Mouse (Mus musculus): ENCODE measurements around the gene A430078G23Rik. TPM values are rescaled to one million over a fixed set of nuclear protein-coding genes. Genes with fewer than 3 reads are reported as not detected.

A430078G23Rik gene
- not detected for polyA plus RNA-seq (2014; fragmentation: Illumina TruSeq; extraction: RNeasy Lipid Tissue Mini Kit (QIAGEN cat#74804); ENCODE audit: low replicate concordance)

DNA sequence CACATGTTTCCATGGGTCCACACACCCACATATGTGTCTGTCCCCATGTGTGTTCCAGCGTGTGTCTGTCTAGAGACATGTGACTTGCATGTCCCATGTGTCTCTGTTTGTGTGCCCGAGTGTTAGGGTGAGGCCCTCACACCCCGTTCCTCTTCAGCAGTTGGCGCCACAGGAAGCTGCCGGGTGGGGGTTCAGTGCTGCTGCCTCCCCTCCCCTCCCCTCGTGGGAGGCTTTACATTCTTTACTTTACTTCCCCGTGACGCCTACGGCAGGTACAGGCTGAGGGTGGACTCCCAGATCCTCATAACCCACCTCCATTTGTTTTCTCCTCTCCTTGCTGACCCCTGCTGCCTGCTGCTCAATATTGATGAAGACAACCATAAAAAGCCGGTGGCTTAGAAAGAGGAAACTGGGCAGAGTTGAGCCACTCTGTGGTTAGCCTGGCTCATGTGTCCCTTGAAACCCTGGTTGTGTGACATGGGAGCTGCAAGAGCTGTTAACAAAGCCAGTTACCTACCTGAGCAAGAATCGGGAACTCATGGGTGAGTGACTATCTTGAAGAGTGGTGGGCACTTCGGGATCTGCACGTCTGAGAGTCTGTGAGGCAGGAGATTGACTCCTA is at the start of gene A430078G23Rik:
Gene A430078G23Rik, plus strand, starts transcription at position 227 of the 622 bp plus-strand sequence.

DNA sequence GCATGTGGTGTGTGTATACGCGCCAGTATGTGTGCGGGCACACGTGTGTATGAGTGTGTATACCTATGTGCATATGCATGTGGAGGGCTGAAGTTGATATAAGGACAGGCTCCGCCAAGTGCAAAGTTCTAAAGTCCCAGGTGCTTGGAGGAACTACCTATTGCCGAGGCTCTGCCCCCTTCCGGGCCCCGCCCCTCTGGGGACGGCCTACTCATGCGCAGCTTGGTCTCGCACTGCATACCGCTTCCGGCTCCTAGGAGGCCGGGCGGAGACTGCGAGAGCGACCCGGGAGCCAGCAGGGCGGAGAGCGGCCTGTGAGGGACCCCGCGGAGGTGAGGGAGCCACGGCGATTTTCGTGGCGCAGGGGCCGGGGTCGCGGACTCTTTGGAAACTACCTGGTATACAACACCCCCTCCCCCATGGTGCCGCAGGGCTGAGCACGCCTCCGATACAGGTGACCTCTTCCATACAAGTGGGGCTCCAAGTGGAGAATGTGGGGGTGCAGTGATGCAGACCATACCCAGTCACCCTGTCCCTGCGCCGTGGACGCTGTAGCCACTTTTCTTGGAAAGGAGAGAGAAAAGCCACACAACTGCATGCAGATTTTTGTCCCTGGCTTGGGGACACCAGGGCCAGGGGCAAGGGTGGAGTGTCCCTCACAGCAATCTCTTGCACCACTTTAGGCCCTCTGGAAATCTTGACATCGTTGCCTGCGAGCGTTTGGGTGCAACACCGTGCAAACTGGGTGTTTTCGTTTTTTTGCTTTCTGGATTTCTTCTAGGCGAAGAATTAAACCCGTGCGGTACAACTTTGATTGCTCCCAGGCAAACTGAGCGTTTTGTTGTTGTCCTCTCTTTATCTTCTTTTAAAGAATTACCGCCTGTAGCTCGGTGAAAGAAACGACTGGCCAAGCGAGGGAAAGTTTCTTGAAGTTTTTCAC is 39.8 kb downstream of the A430078G23Rik start, which contains the start of gene Arhgef18:
Gene Arhgef18, plus strand, starts transcription at position 236 of the 940 bp plus-strand sequence.

Other genes with a start within 250 kb of the A430078G23Rik start
- gene Insr, start 73.8 kb upstream of the A430078G23Rik start, polyA plus RNA-seq (2014; fragmentation: Illumina TruSeq; extraction: RNeasy Lipid Tissue Mini Kit (QIAGEN cat#74804); ENCODE audit: low replicate concordance) = 58.5 TPM
- gene Arhgef18, start 39.6 kb downstream of the A430078G23Rik start, polyA plus RNA-seq (2014; fragmentation: Illumina TruSeq; extraction: RNeasy Lipid Tissue Mini Kit (QIAGEN cat#74804); ENCODE audit: low replicate concordance) = 5.2 TPM
- gene Pex11g, start 114.3 kb downstream of the A430078G23Rik start, polyA plus RNA-seq (2014; fragmentation: Illumina TruSeq; extraction: RNeasy Lipid Tissue Mini Kit (QIAGEN cat#74804); ENCODE audit: low replicate concordance) = 1.3 TPM
- not detected for gene Tex45, start 117.4 kb downstream of the A430078G23Rik start, polyA plus RNA-seq (2014; fragmentation: Illumina TruSeq; extraction: RNeasy Lipid Tissue Mini Kit (QIAGEN cat#74804); ENCODE audit: low replicate concordance)
- 0.52 TPM for gene Zfp358, start 139.7 kb downstream of the A430078G23Rik start, polyA plus RNA-seq (2014; fragmentation: Illumina TruSeq; extraction: RNeasy Lipid Tissue Mini Kit (QIAGEN cat#74804); ENCODE audit: low replicate concordance)
- 16.9 TPM for gene Mcoln1, start 147.0 kb downstream of the A430078G23Rik start, polyA plus RNA-seq (2014; fragmentation: Illumina TruSeq; extraction: RNeasy Lipid Tissue Mini Kit (QIAGEN cat#74804); ENCODE audit: low replicate concordance)
- gene Pnpla6, start 162.0 kb downstream of the A430078G23Rik start, polyA plus RNA-seq (2014; fragmentation: Illumina TruSeq; extraction: RNeasy Lipid Tissue Mini Kit (QIAGEN cat#74804); ENCODE audit: low replicate concordance) = 14.2 TPM
- gene C330021F23Rik, start 214.6 kb downstream of the A430078G23Rik start, polyA plus RNA-seq (2014; fragmentation: Illumina TruSeq; extraction: RNeasy Lipid Tissue Mini Kit (QIAGEN cat#74804); ENCODE audit: low replicate concordance) = 1.4 TPM
- 2.7 TPM for gene Camsap3, start 233.9 kb downstream of the A430078G23Rik start, polyA plus RNA-seq (2014; fragmentation: Illumina TruSeq; extraction: RNeasy Lipid Tissue Mini Kit (QIAGEN cat#74804); ENCODE audit: low replicate concordance)

Data from small intestine, adult 10 weeks (tissue).